Mouse (Mus musculus) stomach, postnatal 0 days (tissue): Measurements from ENCODE around the gene Gja5. TPM values are rescaled to one million over a fixed set of nuclear protein-coding genes. Genes with fewer than 3 reads are reported as not detected.
"Not testable (repeated sequence)": the region's sequence is repeated elsewhere in the genome, so short reads cannot be mapped to it uniquely, and the experiment has no call there.

ENCODE experiments used
- ATAC-seq: fragments of 200-750 bp; cut with Nextera tagmentation; 2 replicates; pipeline ENCODE4 v1.8.0; 2017; ENCODE audit not compliant: low FRiP score, low TSS enrichment
- DNase-seq: peaks from one replicate; pipeline ENCODE4 v3.0.0-alpha.2; 2016; ENCODE audit warnings: low spot score
- H3K27ac ChIP-seq: fragments of 300-500 bp; sonication (generic); replicated peaks from 2 replicates; pipeline ENCODE4 v1.5.1; 2014; ENCODE audit warnings: mild to moderate bottlenecking, control low read depth
- H3K27me3 ChIP-seq: fragments of 300-500 bp; sonication (generic); 2 replicates; pipeline ENCODE4 v1.6.1; 2014; ENCODE audit warnings: low read length; ENCODE audit not compliant: control insufficient read depth, insufficient read depth
- H3K36me3 ChIP-seq: fragments of 300-500 bp; sonication (generic); 2 replicates; pipeline ENCODE4 v1.6.1; 2014; ENCODE audit warnings: low read length, mixed read lengths; ENCODE audit not compliant: control insufficient read depth, insufficient read depth
- H3K4me1 ChIP-seq: fragments of 300-500 bp; sonication (generic); replicated peaks from 2 replicates; pipeline ENCODE4 v1.6.1; 2014; ENCODE audit warnings: antibody characterized with exemption; ENCODE audit not compliant: control insufficient read depth, insufficient read depth
- H3K4me2 ChIP-seq: fragments of 300-500 bp; sonication (generic); replicated peaks from 2 replicates; pipeline ENCODE4 v1.6.1; 2014; ENCODE audit warnings: low read depth, mild to moderate bottlenecking, control low read depth, moderate library complexity
- H3K4me3 ChIP-seq: fragments of 300-500 bp; sonication (generic); 2 replicates; pipeline ENCODE4 v1.5.1; 2014; ENCODE audit warnings: low read depth, low read length, control low read depth
- H3K9ac ChIP-seq: fragments of 300-500 bp; sonication (generic); 2 replicates; pipeline ENCODE4 v1.6.1; 2014; ENCODE audit warnings: mild to moderate bottlenecking, low read length, control low read depth, mixed read lengths
- H3K9me3 ChIP-seq: fragments of 300-500 bp; sonication (generic); 2 replicates; pipeline ENCODE4 v1.6.1; 2016; ENCODE audit warnings: low read length; ENCODE audit not compliant: control insufficient read depth
- CTCF ChIP-seq: IDR thresholded peaks from 2 replicates; pipeline ENCODE4 v1.5.1; 2016; ENCODE audit warnings: antibody characterized with exemption, low read depth, mild to moderate bottlenecking, moderate library complexity
- EP300 ChIP-seq: optimal IDR thresholded peaks from 2 replicates; pipeline ENCODE3; 2016; ENCODE audit warnings: antibody characterized with exemption
- WGBS: fragments of 180-500 bp; shearing (Covaris S2); extraction: QIAGEN DNeasy Blood & Tissue Kit; methylation state at CpG from one replicate; pipeline ENCODE4 v1.1.7; 2014; 5-methylcytosine and 5-hydroxymethylcytosine counted together
- polyA plus RNA-seq: library from polyadenylated mRNA; unstranded; fragments of >200 nt; fragmentation: Nextera tagmentation; extraction: Ambion mirVana; gene quantifications from 2 replicates; pipeline ENCODE4 v1.2.1, GENCODE M21; 2015

The Gja5 gene
- polyA plus RNA-seq, 1 experiment from 2014 or later = 4.1 TPM

GRCm38 (mm10) chr3:97076412-97076811 is 171.9 kb downstream of the Gja5 start:
- H3K9me3 ChIP-seq = no peaks in the 10 kb centered on the region
- ATAC-seq = peak; percentile 85
- H3K27ac ChIP-seq = no peak overlapping the region
- H3K36me3 ChIP-seq = no peaks in the 10 kb centered on the region
- no peak overlapping the region for H3K9ac ChIP-seq
- H3K4me2 ChIP-seq = peak overlapping the region; percentile 20; the same call in 1 of the 2 replicates
- peak; percentile 66 for DNase-seq
- no peaks in the 10 kb centered on the region for H3K27me3 ChIP-seq
- H3K4me3 ChIP-seq = peak overlapping the region; percentile 18; the same call in 1 of the 2 replicates
- WGBS = 41% methylated on average over 6 of the region's 6 CpGs
- TF ChIP-seq CTCF (peak; percentile 74), EP300 (no peak)
- no peaks in the 10 kb centered on the region for H3K4me1 ChIP-seq

- H3K4me3 ChIP-seq = no peak overlapping the region
- H3K9me3 ChIP-seq = no peaks in the 10 kb centered on the region
- no peaks in the 10 kb centered on the region for H3K27me3 ChIP-seq
- H3K9ac ChIP-seq = no peak overlapping the region
- no peak for ATAC-seq
- H3K4me1 ChIP-seq = no peaks in the 10 kb centered on the region
- no peaks in the 10 kb centered on the region for H3K36me3 ChIP-seq
- TF ChIP-seq EP300 (no peak), CTCF (peak; percentile 47)
- H3K4me2 ChIP-seq = no peak overlapping the region
- DNase-seq = no peak
- no peak overlapping the region for H3K27ac ChIP-seq
- WGBS = 44% methylated on average over 4 of the region's 4 CpGs
Measured at GRCm38 (mm10) chr3:97078436-97078835, 173.9 kb downstream of the Gja5 start.

GRCm38 (mm10) chr3:97082156-97082555 is 177.7 kb downstream of the Gja5 start:
- TF ChIP-seq EP300 (no peak), CTCF (no peak)
- Histone ChIP-seq H3K27ac (no peak overlapping the region), H3K4me3 (no peak overlapping the region), H3K9me3 (no peaks in the 10 kb centered on the region), H3K27me3 (no peaks in the 10 kb centered on the region), H3K4me2 (no peak overlapping the region), H3K36me3 (no peaks in the 10 kb centered on the region), H3K4me1 (no peaks in the 10 kb centered on the region), H3K9ac (no peak overlapping the region)
- DNase-seq (no peak), ATAC-seq (no peak)
- 83% methylated on average over 5 of the region's 5 CpGs for WGBS

- Histone ChIP-seq H3K27ac (no peak overlapping the region), H3K36me3 (no peaks in the 10 kb centered on the region), H3K4me1 (no peaks in the 10 kb centered on the region), H3K9ac (no peak overlapping the region), H3K4me3 (no peak overlapping the region), H3K27me3 (no peaks in the 10 kb centered on the region), H3K9me3 (no peaks in the 10 kb centered on the region), H3K4me2 (no peak overlapping the region)
- peak; percentile 63 for TF ChIP-seq CTCF
- TF ChIP-seq EP300 = no peak
- no peak for DNase-seq
- 72% methylated on average over 4 of the region's 4 CpGs for WGBS
- ATAC-seq = no peak
Measured at GRCm38 (mm10) chr3:97087326-97087725, 182.8 kb downstream of the Gja5 start.

GRCm38 (mm10) chr3:97088291-97088690 is 183.8 kb downstream of the Gja5 start:
- not testable (repeated sequence) for H3K27me3 ChIP-seq, H3K9me3 ChIP-seq, H3K4me2 ChIP-seq, DNase-seq, H3K36me3 ChIP-seq, H3K27ac ChIP-seq, ATAC-seq, H3K4me1 ChIP-seq, H3K9ac ChIP-seq, H3K4me3 ChIP-seq
- 72% methylated on average over 4 of the region's 4 CpGs for WGBS

- H3K27me3 ChIP-seq, H3K4me2 ChIP-seq, H3K4me1 ChIP-seq, DNase-seq, H3K36me3 ChIP-seq, H3K9me3 ChIP-seq, ATAC-seq, H3K4me3 ChIP-seq, H3K27ac ChIP-seq, H3K9ac ChIP-seq: not testable (repeated sequence)
- WGBS = 82% methylated on average over 7 of the region's 7 CpGs
Measured at GRCm38 (mm10) chr3:97091971-97092370, 187.5 kb downstream of the Gja5 start.

GRCm38 (mm10) chr3:97096664-97097063 is 192.2 kb downstream of the Gja5 start:
- H3K27ac ChIP-seq, H3K36me3 ChIP-seq, ATAC-seq, H3K9ac ChIP-seq, H3K4me3 ChIP-seq, H3K9me3 ChIP-seq, H3K27me3 ChIP-seq, H3K4me2 ChIP-seq, DNase-seq, H3K4me1 ChIP-seq: not testable (repeated sequence)
- 59% methylated on average over 4 of the region's 4 CpGs for WGBS
